Mouse (Mus musculus) activated CD4-positive, CD25-positive, alpha-beta regulatory T cell, adult 4 months (primary cell): ENCODE results near the gene Sppl2c. TPM values are rescaled to one million over a fixed set of nuclear protein-coding genes. Genes with fewer than 3 reads are reported as not detected.

Source experiments
- ATAC-seq: one replicate; pipeline ENCODE4 v1.8.0; 2017
- polyA plus RNA-seq, 2 experiments: library from polyadenylated mRNA; unstranded; fragments of 100-300 nt; shearing (Covaris generic); gene quantifications; one replicate each; pipeline ENCODE4 v1.2.1; 2017

The Sppl2c gene
- polyA plus RNA-seq, result not detected

- no peak for ATAC-seq
Measured at GRCm38 (mm10) chr11:104186135-104186836, at the start of gene Sppl2c. Sppl2c (plus strand) TSS chr11:104186327.

- no peak for ATAC-seq
Measured at GRCm38 (mm10) chr11:104138976-104139375, 47.2 kb upstream of the Sppl2c start.

- ATAC-seq, result no peak
Measured at GRCm38 (mm10) chr11:104144930-104145329, 41.2 kb upstream of the Sppl2c start.

- ATAC-seq, result no peak
Measured at GRCm38 (mm10) chr11:104148787-104149186, 37.3 kb upstream of the Sppl2c start.

GRCm38 (mm10) chr11:104150911-104151310 lies 35.2 kb upstream of the Sppl2c start:
- ATAC-seq, result no peak

GRCm38 (mm10) chr11:104154332-104154731 lies 31.8 kb upstream of the Sppl2c start:
- no peak for ATAC-seq

GRCm38 (mm10) chr11:104154820-104155635 lies 31.1 kb upstream of the Sppl2c start:
- ATAC-seq, result no peak

- ATAC-seq, result no peak
Measured at GRCm38 (mm10) chr11:104155899-104156298, 30.2 kb upstream of the Sppl2c start.

- no peak for ATAC-seq
Measured at GRCm38 (mm10) chr11:104156391-104156790, 29.7 kb upstream of the Sppl2c start.

- ATAC-seq, result no peak
Measured at GRCm38 (mm10) chr11:104157603-104158259, 28.4 kb upstream of the Sppl2c start.

GRCm38 (mm10) chr11:104158260-104158907 lies 27.7 kb upstream of the Sppl2c start:
- ATAC-seq, result no peak

- ATAC-seq, result no peak
Measured at GRCm38 (mm10) chr11:104159769-104160272, 26.3 kb upstream of the Sppl2c start.

GRCm38 (mm10) chr11:104161153-104161552 lies 25.0 kb upstream of the Sppl2c start:
- ATAC-seq, result no peak

GRCm38 (mm10) chr11:104164257-104164656 lies 21.9 kb upstream of the Sppl2c start:
- no peak for ATAC-seq

- no peak for ATAC-seq
Measured at GRCm38 (mm10) chr11:104171281-104171781, 14.8 kb upstream of the Sppl2c start.

- no peak for ATAC-seq
Measured at GRCm38 (mm10) chr11:104178893-104179292, 7.2 kb upstream of the Sppl2c start.

GRCm38 (mm10) chr11:104179804-104180203 lies 6.3 kb upstream of the Sppl2c start:
- ATAC-seq, result no peak

- no peak for ATAC-seq
Measured at GRCm38 (mm10) chr11:104182141-104182540, 4.0 kb upstream of the Sppl2c start.

GRCm38 (mm10) chr11:104186837-104187150 lies 667 bp downstream of the Sppl2c start:
- no peak for ATAC-seq

- ATAC-seq, result no peak
Measured at GRCm38 (mm10) chr11:104187766-104188165, 1.6 kb downstream of the Sppl2c start.

GRCm38 (mm10) chr11:104190008-104190407 lies 3.9 kb downstream of the Sppl2c start:
- ATAC-seq, result no peak

GRCm38 (mm10) chr11:104195382-104195781 lies 9.3 kb downstream of the Sppl2c start:
- no peak for ATAC-seq

GRCm38 (mm10) chr11:104195791-104196190 lies 9.7 kb downstream of the Sppl2c start:
- ATAC-seq, result no peak
